Mouse (Mus musculus) cerebellum, adult 2 months (tissue): Measurements from ENCODE around the gene Fam98b.

Experiments
- CTCF ChIP-seq: fragments of 200-500 bp; IDR thresholded peaks from 2 replicates; pipeline ENCODE4 v1.5.1; 2011; ENCODE audit warnings: low read depth, mild to moderate bottlenecking, control low read depth, low read length, moderate library complexity, borderline replicate concordance; ENCODE audit not compliant: insufficient read depth
- POLR2A ChIP-seq: fragments of 200-500 bp; IDR thresholded peaks from 2 replicates; pipeline ENCODE4 v1.6.1; 2011; ENCODE audit warnings: low read length, control low read depth, borderline replicate concordance; ENCODE audit not compliant: insufficient read depth

DNA sequence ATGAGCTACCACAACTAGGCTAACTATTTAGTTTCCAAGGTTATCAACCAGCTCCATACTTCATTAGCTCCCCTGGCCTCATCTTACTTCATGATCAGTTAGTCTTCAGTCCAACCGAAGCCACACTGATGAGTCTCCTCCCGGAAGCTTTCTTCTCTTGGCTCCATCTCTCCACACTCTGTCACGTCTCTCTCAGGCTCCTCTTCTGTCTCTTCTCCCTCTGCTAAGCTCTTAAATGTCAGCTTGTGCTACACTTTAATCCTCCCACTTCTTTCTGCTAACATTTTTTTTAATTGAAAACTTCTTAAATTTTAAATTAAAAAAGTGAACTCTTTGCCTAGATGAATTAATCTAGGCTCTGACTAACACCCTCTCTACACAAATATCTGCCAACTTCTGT lies 58.4 kb downstream of the Fam98b start:
- TF ChIP-seq POLR2A (no peak), CTCF (no peak)
